Mouse (Mus musculus): ENCODE results near the gene Atl2. TPM values are rescaled to one million over a fixed set of nuclear protein-coding genes. Genes with fewer than 3 reads are reported as not detected.

Atl2 gene
- polyA plus RNA-seq, 1 experiment from 2014 or later = 41.3 TPM

DNA sequence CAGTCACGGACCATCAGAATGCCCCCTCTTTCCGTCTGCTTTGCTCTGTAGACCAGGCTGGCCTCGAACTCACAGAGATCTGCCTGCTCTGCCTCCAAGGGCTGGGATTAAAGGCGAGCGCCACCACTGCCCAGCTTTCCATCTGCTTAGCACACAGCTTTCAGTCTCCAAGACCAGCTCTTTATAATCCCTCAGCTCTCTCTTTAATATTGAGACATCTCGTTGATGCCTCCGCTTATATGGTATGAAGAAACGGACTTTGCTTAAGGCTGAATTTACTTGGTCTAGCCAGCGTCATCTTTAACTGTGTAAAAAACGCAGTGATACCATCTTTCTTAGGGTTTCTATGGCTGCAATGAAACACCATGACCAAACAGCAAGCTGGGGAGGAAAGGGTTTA is 97.1 kb downstream of the Atl2 start:
- H3K9ac ChIP-seq (ENCODE audit: low read length) = no peak overlapping the region
- no peak overlapping the region for H3K27ac ChIP-seq (ENCODE audit: low read depth, low read length)
- 89% methylated on average over 10 of the region's 10 CpGs for WGBS
- DNase-seq (ENCODE audit: low spot score) = no peak
- no peak for ATAC-seq (ENCODE audit: insufficient read depth, low FRiP score, low TSS enrichment)
- H3K27me3 ChIP-seq (ENCODE audit: control insufficient read depth, insufficient read depth, low read length) = no peaks in the 10 kb centered on the region
- H3K4me3 ChIP-seq (ENCODE audit: low read depth, low read length) = no peak overlapping the region
- no peaks in the 10 kb centered on the region for H3K36me3 ChIP-seq (ENCODE audit: control insufficient read depth, insufficient read depth, low read length)
- H3K4me1 ChIP-seq (ENCODE audit: control insufficient read depth, insufficient read depth, low read length) = no peaks in the 10 kb centered on the region
- H3K4me2 ChIP-seq (ENCODE audit: low read depth) = no peak overlapping the region
- H3K9me3 ChIP-seq (ENCODE audit: control insufficient read depth, low read length) = no peaks in the 10 kb centered on the region

Other genes with a start within 250 kb of the Atl2 start
- gene Cyp1b1, start 181.1 kb downstream of the Atl2 start, polyA plus RNA-seq (2014; fragmentation: Nextera tagmentation; extraction: Ambion mirVana) = 5.1 TPM in 2 replicates
- gene Hnrnpll, start 166.2 kb upstream of the Atl2 start, polyA plus RNA-seq (2014; fragmentation: Nextera tagmentation; extraction: Ambion mirVana) = 117 and 131 TPM in 2 replicates
- gene Galm, start 231.3 kb upstream of the Atl2 start, polyA plus RNA-seq (2014; fragmentation: Nextera tagmentation; extraction: Ambion mirVana) = 6.8 and 9.8 TPM in 2 replicates

Data from neural tube, embryonic 11.5 days (tissue).